Mouse (Mus musculus): ENCODE measurements around the gene Gm8334.
"Not testable (repeated sequence)": the region's sequence is repeated elsewhere in the genome, so short reads cannot be mapped to it uniquely, and the experiment has no call there.

The Gm8334 gene

GRCm38 (mm10) chrX:148615053-148615452 is at the start of gene Gm8334:
Gene Gm8334, minus strand, starts transcription at chrX:148615153.
- not testable (repeated sequence) for DNase-seq

- not testable (repeated sequence) for DNase-seq
Measured at GRCm38 (mm10) chrX:148663298-148663697, 48.3 kb upstream of the Gm8334 start, which contains the start of gene Gm15127. Gene Gm15127, plus strand, starts transcription at chrX:148663598.

All from thymus, adult 18-20 months (tissue).